Mouse (Mus musculus): ENCODE measurements around the gene Tmem141. TPM values are rescaled to one million over a fixed set of nuclear protein-coding genes. Genes with fewer than 3 reads are reported as not detected.

The Tmem141 gene
- polyA plus RNA-seq, 1 experiment from 2014 or later = 18.3 TPM

- no peaks in the 10 kb centered on the region for H3K27me3 ChIP-seq (ENCODE audit: insufficient read depth, poor library complexity, severe bottlenecking)
- no peak for DNase-seq (ENCODE audit: low spot score)
- H3K27ac ChIP-seq = no peak overlapping the region
- WGBS = 97% methylated on average over 5 of the region's 5 CpGs
- no peaks in the 10 kb centered on the region for H3K9me3 ChIP-seq
- peaks cover 96% of the 10 kb centered on the region for H3K36me3 ChIP-seq
- no peak overlapping the region for H3K4me3 ChIP-seq
- no peaks in the 10 kb centered on the region for H3K4me1 ChIP-seq (replicated peaks)
These were observed 24.9 kb downstream of the Tmem141 start for GRCm38 (mm10) chr2:25596765-25597510.

- DNase-seq (ENCODE audit: low spot score) = no peak
- Histone ChIP-seq H3K36me3 (peaks cover 94% of the 10 kb centered on the region), H3K9me3 (no peaks in the 10 kb centered on the region)
These were observed 29.9 kb downstream of the Tmem141 start for GRCm38 (mm10) chr2:25591863-25592262.

GRCm38 (mm10) chr2:25588227-25588907 is 33.4 kb downstream of the Tmem141 start:
- 96% methylated on average over 8 of the region's 8 CpGs for WGBS
- no peak overlapping the region for H3K27ac ChIP-seq
- H3K36me3 ChIP-seq = peaks cover 99% of the 10 kb centered on the region

More at GRCm38 (mm10) chr2:25591863-25592262, 29.9 kb downstream of the Tmem141 start:
- WGBS = 92% methylated on average over 2 of the region's 2 CpGs
- Histone ChIP-seq H3K27ac (no peak overlapping the region), H3K4me3 (no peak overlapping the region), H3K27me3 (ENCODE audit: insufficient read depth, poor library complexity, severe bottlenecking) (no peaks in the 10 kb centered on the region), H3K4me1 (replicated peaks) (no peaks in the 10 kb centered on the region)

DNA sequence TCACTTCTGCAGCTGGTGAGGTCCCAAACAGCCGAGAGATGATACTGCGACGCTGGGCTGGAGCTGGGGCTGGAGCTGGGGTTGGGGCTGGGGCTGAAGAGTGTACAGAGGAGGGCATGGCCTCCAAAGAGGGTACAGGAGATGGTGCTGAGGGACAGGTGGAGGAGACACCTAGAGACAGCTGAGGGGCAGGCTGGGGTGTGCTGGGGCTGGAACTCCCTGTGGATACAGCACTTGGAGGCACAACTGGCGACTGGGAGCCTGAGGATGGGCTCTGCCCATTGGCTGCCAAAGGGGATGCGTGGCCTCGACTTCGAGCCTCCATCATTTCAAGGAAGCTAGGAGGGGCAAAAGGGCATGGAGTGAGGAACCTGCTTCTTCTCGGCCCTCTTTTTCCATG is 34.5 kb downstream of the Tmem141 start:
- no peak for DNase-seq (ENCODE audit: low spot score)
- Histone ChIP-seq H3K4me1 (replicated peaks) (peaks cover 14% of the 10 kb centered on the region), H3K9me3 (no peaks in the 10 kb centered on the region), H3K27me3 (ENCODE audit: insufficient read depth, poor library complexity, severe bottlenecking) (no peaks in the 10 kb centered on the region), H3K4me3 (no peak overlapping the region), H3K36me3 (peaks cover 98% of the 10 kb centered on the region), H3K27ac (no peak overlapping the region)
- 90% methylated on average over 8 of the region's 8 CpGs for WGBS

More at GRCm38 (mm10) chr2:25588227-25588907, 33.4 kb downstream of the Tmem141 start:
- no peaks in the 10 kb centered on the region for H3K27me3 ChIP-seq (ENCODE audit: insufficient read depth, poor library complexity, severe bottlenecking)
- no peaks in the 10 kb centered on the region for H3K9me3 ChIP-seq
- peaks cover 3% of the 10 kb centered on the region; the same call in 1 of the 2 replicates for H3K4me1 ChIP-seq (replicated peaks)
- no peak overlapping the region for H3K4me3 ChIP-seq
- no peak for DNase-seq (ENCODE audit: low spot score)

- no peaks in the 10 kb centered on the region for H3K9me3 ChIP-seq
- no peak overlapping the region for H3K27ac ChIP-seq
- H3K4me3 ChIP-seq = no peak overlapping the region
- H3K4me1 ChIP-seq (replicated peaks) = peaks cover 30% of the 10 kb centered on the region
- peaks cover 81% of the 10 kb centered on the region for H3K36me3 ChIP-seq
- WGBS = 91% methylated on average over 3 of the region's 3 CpGs
- no peak for DNase-seq (ENCODE audit: low spot score)
- peaks cover 9% of the 10 kb centered on the region for H3K27me3 ChIP-seq (ENCODE audit: insufficient read depth, poor library complexity, severe bottlenecking)
These were observed 36.2 kb downstream of the Tmem141 start for GRCm38 (mm10) chr2:25585601-25586000.

DNA sequence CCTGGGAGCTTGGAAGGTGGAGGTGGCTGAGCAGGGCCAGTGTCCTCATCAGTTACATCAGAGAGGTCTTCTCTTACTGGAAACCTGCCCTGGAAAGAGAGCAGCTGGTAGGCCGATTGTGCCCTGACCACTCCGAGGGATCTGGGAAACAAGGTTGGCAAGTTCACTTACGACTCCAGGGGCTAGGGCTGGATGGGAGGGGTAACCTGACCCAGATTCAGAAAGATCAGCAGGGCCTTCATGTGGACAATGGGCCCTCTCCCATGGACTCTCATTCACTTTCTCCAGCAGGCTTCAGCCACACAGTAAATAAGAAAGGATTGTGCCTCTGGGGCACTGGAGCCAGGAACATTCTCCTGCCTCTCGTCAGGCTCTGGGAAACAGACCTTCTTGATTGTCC is 36.9 kb downstream of the Tmem141 start:
- Histone ChIP-seq H3K27me3 (ENCODE audit: insufficient read depth, poor library complexity, severe bottlenecking) (peaks cover 17% of the 10 kb centered on the region), H3K27ac (no peak overlapping the region), H3K36me3 (peaks cover 73% of the 10 kb centered on the region), H3K4me3 (no peak overlapping the region), H3K4me1 (replicated peaks) (peaks cover 33% of the 10 kb centered on the region), H3K9me3 (no peaks in the 10 kb centered on the region)
- DNase-seq (ENCODE audit: low spot score) = no peak
- WGBS = 87% methylated on average over 4 of the region's 4 CpGs

DNA sequence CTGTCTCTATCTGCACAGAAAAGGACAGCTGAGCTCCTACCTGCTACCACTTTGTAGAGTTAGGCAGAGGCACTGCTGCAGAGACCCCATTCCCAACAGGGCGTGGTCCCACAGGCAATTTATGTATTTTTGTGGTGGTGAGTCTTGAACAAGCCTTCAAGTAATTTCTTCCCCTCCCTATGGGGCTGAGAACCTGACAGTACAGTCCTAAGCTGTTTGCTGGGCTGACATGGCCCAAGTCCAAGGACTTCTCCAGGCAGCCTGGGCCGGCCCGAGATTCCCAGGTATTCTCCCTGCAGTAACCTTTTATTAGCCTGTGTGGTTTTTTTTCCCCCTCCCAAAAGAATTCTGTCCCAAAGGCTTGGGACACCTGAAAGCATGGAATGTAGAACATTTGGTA is 37.7 kb downstream of the Tmem141 start:
- 93% methylated on average over 3 of the region's 3 CpGs for WGBS
- peaks cover 40% of the 10 kb centered on the region for H3K4me1 ChIP-seq (replicated peaks)
- H3K27me3 ChIP-seq (ENCODE audit: insufficient read depth, poor library complexity, severe bottlenecking) = peaks cover 24% of the 10 kb centered on the region
- DNase-seq (ENCODE audit: low spot score) = no peak
- H3K27ac ChIP-seq = no peak overlapping the region
- H3K36me3 ChIP-seq = peaks cover 66% of the 10 kb centered on the region
- no peaks in the 10 kb centered on the region for H3K9me3 ChIP-seq
- no peak overlapping the region for H3K4me3 ChIP-seq

- Histone ChIP-seq H3K4me1 (replicated peaks) (peaks cover 45% of the 10 kb centered on the region), H3K27ac (no peak overlapping the region)
These were observed 38.2 kb downstream of the Tmem141 start for GRCm38 (mm10) chr2:25583571-25583970.

DNA sequence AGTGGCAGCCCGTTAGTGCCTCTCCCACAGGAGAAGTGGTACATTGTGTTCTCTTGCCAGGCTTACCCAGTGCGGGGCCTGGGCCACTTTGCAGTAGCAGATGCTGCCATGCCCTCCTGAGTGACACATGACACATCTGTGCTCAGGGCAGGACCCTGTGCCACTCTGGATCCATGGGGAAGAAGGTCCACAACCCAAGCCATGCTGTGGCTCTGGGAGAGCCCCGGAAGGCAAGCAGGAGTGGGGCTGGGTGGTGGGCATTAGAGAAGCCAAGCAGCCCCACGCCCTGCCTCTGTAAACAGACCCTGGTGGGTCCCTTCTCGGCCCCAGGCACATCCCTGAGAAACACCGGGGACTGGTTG is 38.7 kb downstream of the Tmem141 start:
- peaks cover 57% of the 10 kb centered on the region for H3K36me3 ChIP-seq
- no peaks in the 10 kb centered on the region for H3K9me3 ChIP-seq
- peaks cover 34% of the 10 kb centered on the region for H3K27me3 ChIP-seq (ENCODE audit: insufficient read depth, poor library complexity, severe bottlenecking)
- H3K4me3 ChIP-seq = no peak overlapping the region
- H3K27ac ChIP-seq = peak overlapping the region; percentile 29; the same call in 1 of the 2 replicates
- WGBS = 91% methylated on average over 6 of the region's 6 CpGs
- H3K4me1 ChIP-seq (replicated peaks) = peaks cover 50% of the 10 kb centered on the region
- no peak for DNase-seq (ENCODE audit: low spot score)

More at GRCm38 (mm10) chr2:25583571-25583970, 38.2 kb downstream of the Tmem141 start:
- Histone ChIP-seq H3K27me3 (ENCODE audit: insufficient read depth, poor library complexity, severe bottlenecking) (peaks cover 30% of the 10 kb centered on the region), H3K9me3 (no peaks in the 10 kb centered on the region), H3K4me3 (no peak overlapping the region), H3K36me3 (peaks cover 62% of the 10 kb centered on the region)
- 85% methylated on average over 4 of the region's 4 CpGs for WGBS
- DNase-seq (ENCODE audit: low spot score) = no peak

GRCm38 (mm10) chr2:25582466-25583119 is 39.2 kb downstream of the Tmem141 start:
- Histone ChIP-seq H3K27ac (peak overlapping the region; percentile 29; the same call in 1 of the 2 replicates), H3K9me3 (no peaks in the 10 kb centered on the region), H3K27me3 (ENCODE audit: insufficient read depth, poor library complexity, severe bottlenecking) (peaks cover 39% of the 10 kb centered on the region), H3K4me1 (replicated peaks) (peaks cover 55% of the 10 kb centered on the region), H3K4me3 (0 out of 2 replicates have a peak overlapping the region, but pooled peaks have one; percentile 18), H3K36me3 (peaks cover 52% of the 10 kb centered on the region)
- WGBS = 62% methylated on average over 12 of the region's 12 CpGs
- DNase-seq (ENCODE audit: low spot score) = no peak

- 32% methylated on average over 6 of the region's 6 CpGs for WGBS
- Histone ChIP-seq H3K4me1 (replicated peaks) (peaks cover 62% of the 10 kb centered on the region), H3K27ac (no peak overlapping the region), H3K27me3 (ENCODE audit: insufficient read depth, poor library complexity, severe bottlenecking) (peaks cover 46% of the 10 kb centered on the region), H3K36me3 (peaks cover 45% of the 10 kb centered on the region), H3K4me3 (peak overlapping the region; percentile 46; the same call in 1 of the 2 replicates), H3K9me3 (no peaks in the 10 kb centered on the region)
- no peak for DNase-seq (ENCODE audit: low spot score)
These were observed 39.9 kb downstream of the Tmem141 start for GRCm38 (mm10) chr2:25581901-25582301.

DNA sequence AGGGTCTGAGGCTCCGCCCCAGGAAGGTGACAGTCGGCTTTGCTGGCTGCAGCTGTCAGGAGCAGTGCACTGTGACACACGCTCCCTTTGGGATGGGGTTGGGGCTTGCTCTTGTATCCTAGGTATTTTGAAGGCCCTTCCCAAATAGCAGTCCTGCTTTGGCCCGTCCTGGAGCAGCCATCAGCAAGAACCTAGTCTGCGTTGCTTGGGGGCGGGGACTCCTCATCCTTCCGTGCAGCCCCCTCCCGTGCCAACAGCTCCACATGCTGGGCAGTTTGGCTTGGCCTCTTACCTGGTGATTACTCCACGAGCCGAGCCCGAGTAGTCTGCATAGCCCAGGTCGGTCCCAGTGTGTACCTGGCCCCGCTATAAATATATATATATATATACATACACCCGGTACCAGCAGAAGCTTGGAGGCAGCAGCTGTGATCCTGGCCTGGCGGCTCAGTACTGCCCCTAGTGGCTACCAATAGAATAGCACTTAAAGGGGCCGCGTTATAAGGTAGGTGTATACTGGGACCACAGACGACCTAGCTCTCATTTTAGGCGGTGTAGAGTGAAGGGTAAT is 40.4 kb downstream of the Tmem141 start, which contains the start of gene Ajm1:
Gene Ajm1 (minus strand): TSS at position 464 of the 571 bp plus-strand sequence.
- Histone ChIP-seq H3K4me1 (replicated peaks) (peaks cover 67% of the 10 kb centered on the region), H3K9me3 (no peaks in the 10 kb centered on the region), H3K4me3 (peak within 1 kb of the TSS; percentile 46), H3K27ac (no peak within 1 kb of the TSS), H3K36me3 (peaks cover 40% of the 10 kb centered on the region), H3K27me3 (ENCODE audit: insufficient read depth, poor library complexity, severe bottlenecking) (peaks cover 52% of the 10 kb centered on the region)
- peak; percentile 63 for DNase-seq (ENCODE audit: low spot score)
- 5% methylated on average over 19 of the region's 19 CpGs for WGBS

Measured in hindbrain, embryonic 10.5 days (tissue).